Mouse (Mus musculus): ENCODE data around the gene Pbx1.

DNA sequence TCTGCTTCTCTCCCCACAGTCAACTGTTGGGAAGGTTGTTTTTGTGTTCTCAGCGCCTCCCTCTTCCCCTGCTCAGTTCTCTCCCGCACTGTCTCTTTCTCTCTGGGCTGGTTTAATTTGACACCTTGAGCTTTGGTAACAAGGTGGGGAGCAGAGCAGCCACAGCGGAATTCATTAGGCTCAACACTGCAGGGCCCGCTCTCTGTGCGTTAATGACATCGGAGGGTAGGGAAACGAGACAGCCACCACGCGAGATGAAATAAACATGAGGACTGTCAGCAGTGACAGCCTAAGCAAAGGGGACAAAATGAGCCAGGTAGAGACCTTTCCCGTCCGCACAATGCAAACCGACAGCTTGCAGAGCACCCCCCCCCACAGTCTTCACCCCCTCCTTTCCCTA, 90.2 kb downstream of the Pbx1 start:
- TF ChIP-seq GATA1 (IDR thresholded peaks at IDR 0.05; ENCODE audit: borderline replicate concordance, low read length) (no peak), FLI1 (IDR thresholded peaks at IDR 0.05; ENCODE audit: low read length) (no peak)
